Mouse (Mus musculus) hindbrain, embryonic 15.5 days (tissue): ENCODE data around the gene Hist1h1t. TPM values are rescaled to one million over a fixed set of nuclear protein-coding genes. Genes with fewer than 3 reads are reported as not detected.

ENCODE experiments used
- ATAC-seq: fragments of 200-750 bp; cut with Nextera tagmentation; 2 replicates; pipeline ENCODE4 v1.8.0; 2017; ENCODE audit warnings: low read depth, moderate number of reproducible peaks, moderate TSS enrichment; ENCODE audit not compliant: low FRiP score
- H3K27ac ChIP-seq: fragments of 300-500 bp; sonication (generic); replicated peaks from 2 replicates; pipeline ENCODE4 v1.5.1; 2015; ENCODE audit warnings: mild to moderate bottlenecking, inconsistent platforms
- H3K27me3 ChIP-seq: fragments of 300-500 bp; sonication (generic); 2 replicates; pipeline ENCODE4 v1.6.1; 2015; ENCODE audit warnings: control low read depth, inconsistent platforms
- H3K36me3 ChIP-seq: fragments of 300-500 bp; sonication (generic); 2 replicates; pipeline ENCODE4 v1.6.1; 2015; ENCODE audit warnings: control low read depth, inconsistent platforms
- H3K4me1 ChIP-seq: fragments of 300-500 bp; sonication (generic); replicated peaks from 2 replicates; pipeline ENCODE4 v1.6.1; 2015; ENCODE audit warnings: control low read depth, inconsistent platforms
- H3K4me2 ChIP-seq: fragments of 300-500 bp; sonication (generic); 2 replicates; pipeline ENCODE4 v1.6.1; 2015; ENCODE audit warnings: moderate library complexity, mild to moderate bottlenecking, inconsistent platforms
- H3K4me3 ChIP-seq: fragments of 300-500 bp; sonication (generic); 2 replicates; pipeline ENCODE4 v1.5.1; 2015; ENCODE audit warnings: mild to moderate bottlenecking, inconsistent platforms
- H3K9ac ChIP-seq: fragments of 300-500 bp; sonication (generic); 2 replicates; pipeline ENCODE4 v1.6.1; 2015; ENCODE audit warnings: inconsistent platforms
- H3K9me3 ChIP-seq: fragments of 300-500 bp; sonication (generic); 2 replicates; pipeline ENCODE4 v1.6.1; 2016; ENCODE audit warnings: control low read depth, inconsistent platforms
- WGBS: fragments of 180-500 bp; shearing (Covaris S2); methylation state at CpG from one replicate; pipeline ENCODE4 v1.1.7; 2015; 5-methylcytosine and 5-hydroxymethylcytosine counted together
- polyA plus RNA-seq: library from polyadenylated mRNA; unstranded; fragments of >200 nt; fragmentation: Nextera tagmentation; extraction: Ambion mirVana; gene quantifications from 2 replicates; pipeline ENCODE4 v1.2.1, GENCODE M21; 2015

The Hist1h1t gene
- polyA plus RNA-seq, 1 experiment from 2014 or later, result not detected

- H3K27me3 ChIP-seq, result no peaks in the 10 kb centered on the region
- no peak overlapping the region for H3K4me2 ChIP-seq
- no peak overlapping the region for H3K9ac ChIP-seq
- 40% methylated on average over 1 of the region's 1 CpGs for WGBS
- H3K9me3 ChIP-seq, result no peaks in the 10 kb centered on the region
- no peak for ATAC-seq
- no peaks in the 10 kb centered on the region for H3K4me1 ChIP-seq
- H3K4me3 ChIP-seq, result no peak overlapping the region
- no peak overlapping the region for H3K27ac ChIP-seq
- no peaks in the 10 kb centered on the region for H3K36me3 ChIP-seq
Observed at GRCm38 (mm10) chr13:23725213-23725612, 29.6 kb downstream of the Hist1h1t start.

- Histone ChIP-seq H3K4me3 (no peak overlapping the region), H3K27me3 (no peaks in the 10 kb centered on the region), H3K9ac (no peak overlapping the region), H3K36me3 (no peaks in the 10 kb centered on the region), H3K9me3 (no peaks in the 10 kb centered on the region), H3K27ac (no peak overlapping the region), H3K4me2 (no peak overlapping the region), H3K4me1 (no peaks in the 10 kb centered on the region)
- no peak for ATAC-seq
- WGBS, result 84% methylated on average over 18 of the region's 18 CpGs
Observed at GRCm38 (mm10) chr13:23728472-23729191, 33.0 kb downstream of the Hist1h1t start.

GRCm38 (mm10) chr13:23729192-23729525 is 33.5 kb downstream of the Hist1h1t start:
- Histone ChIP-seq H3K9ac (no peak overlapping the region), H3K9me3 (no peaks in the 10 kb centered on the region), H3K4me2 (no peak overlapping the region), H3K4me3 (no peak overlapping the region), H3K36me3 (no peaks in the 10 kb centered on the region), H3K27ac (no peak overlapping the region), H3K27me3 (no peaks in the 10 kb centered on the region), H3K4me1 (no peaks in the 10 kb centered on the region)
- no peak for ATAC-seq
- WGBS, result 92% methylated on average over 9 of the region's 9 CpGs

GRCm38 (mm10) chr13:23729706-23730105 is 34.1 kb downstream of the Hist1h1t start:
- H3K4me3 ChIP-seq, result no peak overlapping the region
- 93% methylated on average over 5 of the region's 5 CpGs for WGBS
- no peak overlapping the region for H3K4me2 ChIP-seq
- no peak overlapping the region for H3K27ac ChIP-seq
- H3K9ac ChIP-seq, result no peak overlapping the region
- no peaks in the 10 kb centered on the region for H3K27me3 ChIP-seq
- no peaks in the 10 kb centered on the region for H3K36me3 ChIP-seq
- ATAC-seq, result no peak
- no peaks in the 10 kb centered on the region for H3K9me3 ChIP-seq
- H3K4me1 ChIP-seq, result no peaks in the 10 kb centered on the region

- Histone ChIP-seq H3K27ac (no peak overlapping the region), H3K4me2 (no peak overlapping the region), H3K36me3 (no peaks in the 10 kb centered on the region), H3K9ac (no peak overlapping the region), H3K9me3 (no peaks in the 10 kb centered on the region), H3K27me3 (no peaks in the 10 kb centered on the region), H3K4me1 (no peaks in the 10 kb centered on the region), H3K4me3 (no peak overlapping the region)
- ATAC-seq, result no peak
- WGBS, result 35% methylated on average over 8 of the region's 8 CpGs
Observed at GRCm38 (mm10) chr13:23730479-23730878, 34.9 kb downstream of the Hist1h1t start.

GRCm38 (mm10) chr13:23732156-23732804 is 36.7 kb downstream of the Hist1h1t start:
- no peaks in the 10 kb centered on the region for H3K9me3 ChIP-seq
- no peak overlapping the region for H3K4me3 ChIP-seq
- no peak overlapping the region for H3K27ac ChIP-seq
- H3K9ac ChIP-seq, result no peak overlapping the region
- no peaks in the 10 kb centered on the region for H3K27me3 ChIP-seq
- H3K36me3 ChIP-seq, result no peaks in the 10 kb centered on the region
- H3K4me1 ChIP-seq, result no peaks in the 10 kb centered on the region
- WGBS, result 22% methylated on average over 8 of the region's 8 CpGs
- H3K4me2 ChIP-seq, result no peak overlapping the region
- ATAC-seq, result no peak

GRCm38 (mm10) chr13:23737091-23737490 is 41.5 kb downstream of the Hist1h1t start:
- no peak overlapping the region for H3K4me3 ChIP-seq
- H3K9ac ChIP-seq, result no peak overlapping the region
- H3K4me1 ChIP-seq, result peaks cover 23% of the 10 kb centered on the region
- WGBS, result 91% methylated on average over 5 of the region's 5 CpGs
- H3K9me3 ChIP-seq, result no peaks in the 10 kb centered on the region
- H3K4me2 ChIP-seq, result no peak overlapping the region
- H3K36me3 ChIP-seq, result no peaks in the 10 kb centered on the region
- H3K27ac ChIP-seq, result no peak overlapping the region
- no peak for ATAC-seq
- no peaks in the 10 kb centered on the region for H3K27me3 ChIP-seq

GRCm38 (mm10) chr13:23738041-23738440 is 42.4 kb downstream of the Hist1h1t start:
- no peak for ATAC-seq
- Histone ChIP-seq H3K4me2 (peak overlapping the region; percentile 100), H3K4me3 (peak overlapping the region; percentile 58), H3K9ac (peak overlapping the region; percentile 62; the same call in 1 of the 2 replicates), H3K36me3 (no peaks in the 10 kb centered on the region), H3K9me3 (no peaks in the 10 kb centered on the region), H3K27me3 (no peaks in the 10 kb centered on the region), H3K4me1 (peaks cover 23% of the 10 kb centered on the region), H3K27ac (peak overlapping the region; percentile 89)
- 22% methylated on average over 4 of the region's 4 CpGs for WGBS

GRCm38 (mm10) chr13:23738677-23739068 is 43.1 kb downstream of the Hist1h1t start, which contains the start of gene Hist1h1c:
Hist1h1c (plus strand) TSS chr13:23738808.
- 0% methylated on average over 38 of the region's 38 CpGs for WGBS
- Histone ChIP-seq H3K9me3 (no peaks in the 10 kb centered on the region), H3K4me2 (peak within 1 kb of the TSS; percentile 100), H3K27me3 (no peaks in the 10 kb centered on the region), H3K27ac (peak within 1 kb of the TSS; percentile 89), H3K4me1 (peaks cover 23% of the 10 kb centered on the region), H3K4me3 (peak within 1 kb of the TSS; percentile 58), H3K36me3 (no peaks in the 10 kb centered on the region), H3K9ac (peak within 1 kb of the TSS; percentile 62)
- peak; percentile 93 for ATAC-seq

- ATAC-seq, result peak; percentile 94
- Histone ChIP-seq H3K27me3 (no peaks in the 10 kb centered on the region), H3K4me1 (peaks cover 23% of the 10 kb centered on the region), H3K36me3 (no peaks in the 10 kb centered on the region), H3K9ac (peak overlapping the region; percentile 62), H3K4me2 (peak overlapping the region; percentile 100), H3K9me3 (no peaks in the 10 kb centered on the region), H3K27ac (peak overlapping the region; percentile 89), H3K4me3 (peak overlapping the region; percentile 58)
- under 1% methylated on average over 39 of the region's 39 CpGs for WGBS
Observed at GRCm38 (mm10) chr13:23739069-23739921, 43.7 kb downstream of the Hist1h1t start.

- no peaks in the 10 kb centered on the region for H3K36me3 ChIP-seq
- no peak for ATAC-seq
- peak overlapping the region; percentile 100 for H3K4me2 ChIP-seq
- H3K9ac ChIP-seq, result peak overlapping the region; percentile 38
- peak overlapping the region; percentile 89 for H3K27ac ChIP-seq
- 2% methylated on average over 14 of the region's 14 CpGs for WGBS
- H3K27me3 ChIP-seq, result no peaks in the 10 kb centered on the region
- peaks cover 23% of the 10 kb centered on the region for H3K4me1 ChIP-seq
- peak overlapping the region; percentile 58 for H3K4me3 ChIP-seq
- no peaks in the 10 kb centered on the region for H3K9me3 ChIP-seq
Observed at GRCm38 (mm10) chr13:23739922-23740252, 44.3 kb downstream of the Hist1h1t start.

- Histone ChIP-seq H3K27me3 (no peaks in the 10 kb centered on the region), H3K4me1 (peaks cover 23% of the 10 kb centered on the region), H3K27ac (peak overlapping the region; percentile 89), H3K36me3 (no peaks in the 10 kb centered on the region), H3K9ac (peak overlapping the region; percentile 38), H3K9me3 (no peaks in the 10 kb centered on the region), H3K4me3 (peak overlapping the region; percentile 58), H3K4me2 (peak overlapping the region; percentile 100)
- WGBS, result 34% methylated on average over 13 of the region's 13 CpGs
- no peak for ATAC-seq
Observed at GRCm38 (mm10) chr13:23740256-23740840, 44.7 kb downstream of the Hist1h1t start.
